Mouse (Mus musculus) heart, embryonic 10.5 days (tissue): Measurements from ENCODE around the gene Safb2. TPM values are rescaled to one million over a fixed set of nuclear protein-coding genes. Genes with fewer than 3 reads are reported as not detected.
A peak's percentile ranks its signal among the peaks of the same experiment; 100 is the strongest.

Experiments used
- DNase-seq: peaks from one replicate; pipeline ENCODE4 v3.0.0-alpha.2; 2017; ENCODE audit warnings: low spot score
- H3K27ac ChIP-seq: fragments of 300-500 bp; sonication (generic); 2 replicates; pipeline ENCODE4 v1.5.1; 2016; ENCODE audit warnings: mild to moderate bottlenecking
- H3K27me3 ChIP-seq: fragments of 300-500 bp; sonication (generic); 2 replicates; pipeline ENCODE4 v1.6.1; 2016; ENCODE audit warnings: mild to moderate bottlenecking; ENCODE audit not compliant: poor library complexity, insufficient read depth, severe bottlenecking
- H3K36me3 ChIP-seq: fragments of 300-500 bp; sonication (generic); 2 replicates; pipeline ENCODE4 v1.6.1; 2016; ENCODE audit warnings: mild to moderate bottlenecking, moderate library complexity
- H3K4me1 ChIP-seq: fragments of 300-500 bp; sonication (generic); 2 replicates; pipeline ENCODE4 v1.6.1; 2016; ENCODE audit warnings: mild to moderate bottlenecking
- H3K4me3 ChIP-seq: fragments of 300-500 bp; sonication (generic); 2 replicates; pipeline ENCODE4 v1.5.1; 2016; ENCODE audit warnings: mild to moderate bottlenecking, moderate library complexity
- H3K9me3 ChIP-seq: fragments of 300-500 bp; sonication (generic); 2 replicates; pipeline ENCODE4 v1.6.1; 2016; ENCODE audit warnings: mild to moderate bottlenecking, moderate library complexity
- WGBS: fragments of 180-500 bp; shearing (Covaris S2); methylation state at CpG from one replicate; pipeline ENCODE4 v1.1.7; 2016; 5-methylcytosine and 5-hydroxymethylcytosine counted together
- polyA plus RNA-seq: library from polyadenylated mRNA; unstranded; fragments of >200 nt; fragmentation: Nextera tagmentation; extraction: Ambion mirVana; gene quantifications from 2 replicates; pipeline ENCODE4 v1.2.1, GENCODE M21; 2016

Safb2 gene
- polyA plus RNA-seq, 1 experiment from 2014 or later: 81.0 TPM

GRCm38 (mm10) chr17:56604070-56604380, 19.6 kb upstream of the Safb2 start:
- peaks cover 12% of the 10 kb centered on the region for H3K4me1 ChIP-seq
- no peak overlapping the region for H3K27ac ChIP-seq
- no peak for DNase-seq
- no peak overlapping the region for H3K4me3 ChIP-seq
- no peaks in the 10 kb centered on the region for H3K27me3 ChIP-seq
- peaks cover 89% of the 10 kb centered on the region for H3K36me3 ChIP-seq
- 86% methylated on average over 9 of the region's 9 CpGs for WGBS
- H3K9me3 ChIP-seq: no peaks in the 10 kb centered on the region

- DNase-seq: no peak
- no peak overlapping the region for H3K4me3 ChIP-seq
- no peaks in the 10 kb centered on the region for H3K9me3 ChIP-seq
- H3K27me3 ChIP-seq: no peaks in the 10 kb centered on the region
- peaks cover 6% of the 10 kb centered on the region for H3K4me1 ChIP-seq
- 94% methylated on average over 28 of the region's 28 CpGs for WGBS
- H3K36me3 ChIP-seq: peaks cover 89% of the 10 kb centered on the region
- H3K27ac ChIP-seq: no peak overlapping the region
Measured at GRCm38 (mm10) chr17:56603186-56604069, 19.0 kb upstream of the Safb2 start.

GRCm38 (mm10) chr17:56593527-56594271, 9.3 kb upstream of the Safb2 start:
- Histone ChIP-seq H3K4me3 (no peak overlapping the region), H3K4me1 (no peaks in the 10 kb centered on the region), H3K9me3 (no peaks in the 10 kb centered on the region), H3K27ac (no peak overlapping the region), H3K36me3 (peaks cover 97% of the 10 kb centered on the region), H3K27me3 (no peaks in the 10 kb centered on the region)
- DNase-seq: no peak
- 92% methylated on average over 8 of the region's 8 CpGs for WGBS

GRCm38 (mm10) chr17:56592553-56592952, 8.2 kb upstream of the Safb2 start:
- DNase-seq: no peak
- no peak overlapping the region for H3K4me3 ChIP-seq
- H3K36me3 ChIP-seq: peaks cover 100% of the 10 kb centered on the region
- H3K4me1 ChIP-seq: no peaks in the 10 kb centered on the region
- H3K9me3 ChIP-seq: no peaks in the 10 kb centered on the region
- H3K27ac ChIP-seq: no peak overlapping the region
- H3K27me3 ChIP-seq: no peaks in the 10 kb centered on the region

GRCm38 (mm10) chr17:56588921-56589320, 4.5 kb upstream of the Safb2 start:
- H3K4me1 ChIP-seq: peaks cover 16% of the 10 kb centered on the region
- H3K4me3 ChIP-seq: no peak overlapping the region
- 99% methylated on average over 4 of the region's 4 CpGs for WGBS
- H3K27me3 ChIP-seq: no peaks in the 10 kb centered on the region
- peaks cover 78% of the 10 kb centered on the region for H3K36me3 ChIP-seq
- H3K9me3 ChIP-seq: no peaks in the 10 kb centered on the region
- H3K27ac ChIP-seq: no peak overlapping the region
- DNase-seq: no peak

- H3K4me3 ChIP-seq: no peak overlapping the region
- H3K27me3 ChIP-seq: no peaks in the 10 kb centered on the region
- no peak for DNase-seq
- peaks cover 23% of the 10 kb centered on the region for H3K4me1 ChIP-seq
- 88% methylated on average over 1 of the region's 1 CpGs for WGBS
- no peaks in the 10 kb centered on the region for H3K9me3 ChIP-seq
- H3K36me3 ChIP-seq: peaks cover 69% of the 10 kb centered on the region
- H3K27ac ChIP-seq: no peak overlapping the region
Measured at GRCm38 (mm10) chr17:56587773-56588172, 3.4 kb upstream of the Safb2 start.

- Histone ChIP-seq H3K27me3 (no peaks in the 10 kb centered on the region), H3K4me1 (peaks cover 35% of the 10 kb centered on the region), H3K4me3 (peak overlapping the region; percentile 90), H3K27ac (peak overlapping the region; percentile 92), H3K9me3 (no peaks in the 10 kb centered on the region), H3K36me3 (peaks cover 69% of the 10 kb centered on the region)
- DNase-seq: peak; percentile 79
- WGBS: under 1% methylated on average over 61 of the region's 61 CpGs
Measured at GRCm38 (mm10) chr17:56585171-56585821, 911 bp upstream of the Safb2 start.

- peaks cover 69% of the 10 kb centered on the region for H3K36me3 ChIP-seq
- peaks cover 35% of the 10 kb centered on the region for H3K4me1 ChIP-seq
- no peaks in the 10 kb centered on the region for H3K27me3 ChIP-seq
- WGBS: 2% methylated on average over 33 of the region's 33 CpGs
- peak overlapping the region; percentile 92 for H3K27ac ChIP-seq
- DNase-seq: peak; percentile 79
- H3K9me3 ChIP-seq: no peaks in the 10 kb centered on the region
- peak overlapping the region; percentile 90 for H3K4me3 ChIP-seq
Measured at GRCm38 (mm10) chr17:56583611-56584256, 651 bp downstream of the Safb2 start.

- Histone ChIP-seq H3K27me3 (no peaks in the 10 kb centered on the region), H3K9me3 (no peaks in the 10 kb centered on the region), H3K36me3 (peaks cover 69% of the 10 kb centered on the region), H3K4me3 (peak overlapping the region; percentile 90), H3K4me1 (peaks cover 35% of the 10 kb centered on the region), H3K27ac (peak overlapping the region; percentile 92)
- 86% methylated on average over 1 of the region's 1 CpGs for WGBS
- DNase-seq: no peak
Measured at GRCm38 (mm10) chr17:56583071-56583470, 1.3 kb downstream of the Safb2 start.

- WGBS: 86% methylated on average over 3 of the region's 3 CpGs
- Histone ChIP-seq H3K27ac (no peak overlapping the region), H3K27me3 (no peaks in the 10 kb centered on the region), H3K4me1 (no peaks in the 10 kb centered on the region), H3K4me3 (no peak overlapping the region), H3K36me3 (peaks cover 95% of the 10 kb centered on the region), H3K9me3 (no peaks in the 10 kb centered on the region)
- no peak for DNase-seq
Measured at GRCm38 (mm10) chr17:56572939-56573338, 11.4 kb downstream of the Safb2 start.

GRCm38 (mm10) chr17:56572154-56572553, 12.2 kb downstream of the Safb2 start:
- no peaks in the 10 kb centered on the region for H3K27me3 ChIP-seq
- no peaks in the 10 kb centered on the region for H3K9me3 ChIP-seq
- no peak overlapping the region for H3K4me3 ChIP-seq
- no peak overlapping the region for H3K27ac ChIP-seq
- WGBS: 95% methylated on average over 1 of the region's 1 CpGs
- no peaks in the 10 kb centered on the region for H3K4me1 ChIP-seq
- peaks cover 95% of the 10 kb centered on the region for H3K36me3 ChIP-seq
- DNase-seq: no peak

GRCm38 (mm10) chr17:56570287-56570686, 14.1 kb downstream of the Safb2 start:
- no peak overlapping the region for H3K27ac ChIP-seq

More at GRCm38 (mm10) chr17:56570287-56570686, 14.1 kb downstream of the Safb2 start:
- Histone ChIP-seq H3K27me3 (no peaks in the 10 kb centered on the region), H3K9me3 (no peaks in the 10 kb centered on the region), H3K4me3 (no peak overlapping the region), H3K36me3 (peaks cover 98% of the 10 kb centered on the region), H3K4me1 (no peaks in the 10 kb centered on the region)
- WGBS: 90% methylated on average over 4 of the region's 4 CpGs
- DNase-seq: no peak
